30 mouse cellular contexts compared by ENCODE assay signal in the genomic region with DNA sequence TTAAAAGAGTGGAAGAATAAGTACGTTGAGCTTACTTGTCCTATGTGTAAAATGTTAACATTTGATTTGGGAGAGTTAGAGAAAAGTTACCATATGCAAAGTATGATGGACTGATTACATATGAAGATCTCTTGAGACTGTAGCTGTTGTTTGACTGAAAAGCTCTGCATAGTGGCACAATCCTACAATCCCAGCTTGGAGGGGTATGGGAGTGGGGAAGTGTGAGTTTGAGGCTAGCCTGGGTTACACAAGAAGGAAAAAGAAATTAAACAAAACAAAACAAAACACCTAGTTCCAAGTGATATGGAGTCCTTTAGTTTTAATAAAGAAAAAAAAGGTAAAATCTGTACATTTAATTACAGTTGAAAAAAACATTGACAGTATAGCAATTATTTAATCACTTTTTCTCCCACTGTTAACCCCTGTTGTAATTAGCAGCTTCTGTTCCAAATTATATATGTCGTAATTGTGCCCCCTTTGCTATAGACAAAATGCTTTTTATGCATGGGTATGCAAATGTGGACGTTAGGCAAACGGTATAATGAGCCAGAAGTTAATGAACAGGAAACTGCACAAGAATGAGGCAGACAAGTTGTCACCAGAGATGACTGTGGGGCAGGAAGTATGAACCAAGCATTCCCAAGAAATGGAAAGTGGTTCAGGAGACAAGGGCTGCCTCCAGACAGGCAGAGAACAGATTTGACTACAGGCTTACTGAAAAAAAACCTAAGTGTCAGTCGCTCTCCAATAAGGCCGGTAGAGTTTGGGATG.
DNase-seq lines count a peak whose midpoint lies in the region; ATAC-seq and TF ChIP-seq lines count a peak whose summit lies in the region.
"Had no signal": no experiment of that assay in that cellular context is flagged by ENCODE, and none has a peak within 500 bp of the region (broad histone marks: within the 10 kb centered on the region; RNA-seq: fewer than 3 reads in every experiment).

No protein-coding gene starts in this region.

- TF ChIP-seq POLR2A in brain, embryonic 14.5 days (IDR thresholded peaks at IDR 0.05; ENCODE audit: borderline replicate concordance, extremely low read depth, insufficient read depth, insufficient read length, poor library complexity, severe bottlenecking): no peak

- ATAC-seq in forebrain, embryonic 13.5 days: peak; percentile 92
- ATAC-seq in hindbrain, embryonic 14.5 days (ENCODE audit: low FRiP score): peak; percentile 24; the same call in 1 of the 2 replicates
- no peak for ATAC-seq in megakaryocyte progenitor cell, adult 5-6 weeks (replicated peaks; ENCODE audit: poor library complexity)
- ATAC-seq: activated CD4-positive, CD25-positive, alpha-beta regulatory T cell, adult 4 months had no signal

- peak overlapping the region; percentile 28; the same call in 1 of the 2 replicates for H3K27ac ChIP-seq in layer of hippocampus, adult 2 months
- H3K27ac ChIP-seq in forebrain, embryonic 13.5 days: peak overlapping the region; percentile 75; the same call in 1 of the 2 replicates
- peak overlapping the region; percentile 2; the same call in 1 of the 2 replicates for H3K27ac ChIP-seq in hindbrain, embryonic 14.5 days
- H3K27ac ChIP-seq: embryonic facial prominence, embryonic 12.5 days; kidney, postnatal 0 days; limb, embryonic 12.5 days; liver, embryonic 15.5 days; midbrain, embryonic 10.5 days had no signal

- H3K4me1 ChIP-seq in forebrain, embryonic 13.5 days: peaks cover 35% of the 10 kb centered on the region
- H3K4me1 ChIP-seq in hindbrain, embryonic 14.5 days (replicated peaks; ENCODE audit: control insufficient read depth, insufficient read depth, low read length): peaks cover 4% of the 10 kb centered on the region
- H3K4me1 ChIP-seq: embryonic facial prominence, embryonic 12.5 days; limb, embryonic 12.5 days; liver, embryonic 15.5 days had no signal

- H3K27me3 ChIP-seq in forebrain, embryonic 13.5 days: no peaks in the 10 kb centered on the region
- H3K27me3 ChIP-seq in hindbrain, embryonic 14.5 days (ENCODE audit: control insufficient read depth, insufficient read depth, low read length): no peaks in the 10 kb centered on the region
- H3K27me3 ChIP-seq: embryonic facial prominence, embryonic 12.5 days; limb, embryonic 12.5 days; liver, embryonic 15.5 days had no signal

- TF ChIP-seq CTCF in layer of hippocampus, adult 2 months (conservative IDR thresholded peaks at IDR 0.05): no peak
- no peak for TF ChIP-seq CTCF in brain, embryonic 14.5 days (IDR thresholded peaks at IDR 0.05; ENCODE audit: borderline replicate concordance, extremely low read depth, insufficient read depth, insufficient read length)

- H3K36me3 ChIP-seq in forebrain, embryonic 13.5 days (ENCODE audit: poor library complexity, severe bottlenecking): no peaks in the 10 kb centered on the region
- H3K36me3 ChIP-seq in hindbrain, embryonic 14.5 days (replicated peaks; ENCODE audit: control insufficient read depth, insufficient read depth): no peaks in the 10 kb centered on the region
- H3K36me3 ChIP-seq: embryonic facial prominence, embryonic 12.5 days; limb, embryonic 12.5 days; liver, embryonic 15.5 days had no signal

- H3K4me2 ChIP-seq in forebrain, embryonic 13.5 days: no peak overlapping the region
- H3K4me2 ChIP-seq in hindbrain, embryonic 14.5 days (replicated peaks): no peak overlapping the region
- H3K4me2 ChIP-seq: embryonic facial prominence, embryonic 12.5 days; heart, embryonic 11.5 days; limb, embryonic 12.5 days; liver, embryonic 15.5 days; lung, embryonic 14.5 days had no signal

- H3K4me3 ChIP-seq in layer of hippocampus, adult 2 months: no peak overlapping the region
- H3K4me3 ChIP-seq in forebrain, embryonic 13.5 days: no peak overlapping the region
- H3K4me3 ChIP-seq in hindbrain, embryonic 14.5 days (replicated peaks; ENCODE audit: low read length): no peak overlapping the region
- H3K4me3 ChIP-seq: embryonic facial prominence, embryonic 12.5 days; limb, embryonic 12.5 days; liver, embryonic 15.5 days; midbrain, embryonic 10.5 days; myocyte had no signal

- no peaks in the 10 kb centered on the region for H3K9me3 ChIP-seq in forebrain, embryonic 13.5 days (replicated peaks)
- H3K9me3 ChIP-seq in hindbrain, embryonic 14.5 days (ENCODE audit: control insufficient read depth, low read length): no peaks in the 10 kb centered on the region
- H3K9me3 ChIP-seq: embryonic facial prominence, embryonic 12.5 days; limb, embryonic 12.5 days; liver, embryonic 15.5 days had no signal

- no peak for DNase-seq in layer of hippocampus, adult 2 months (ENCODE audit: low spot score in 2 of 2)
- no peak for DNase-seq in layer of hippocampus, adult 11-12 months (ENCODE audit: low spot score)
- peak; percentile 90 for DNase-seq in brain, embryonic 14.5 days (ENCODE audit: low read depth)
- no peak for DNase-seq in hindbrain, embryonic 14.5 days (ENCODE audit: low spot score)
- DNase-seq in embryo, embryonic 11 days: no peak
- DNase-seq in cerebellum, postnatal 4 days (ENCODE audit: low spot score in 2 of 2): no peak
- DNase-seq: adrenal gland, adult 2 months; adrenal gland, postnatal 36 days; B cell, adult 2 months; cerebellum, adult 8-10 months; cerebellum, postnatal 25 days; gastrocnemius, postnatal 14 days; heart, postnatal 4 days; kidney, adult 2 months; kidney, postnatal 4 days; layer of hippocampus, adult 9-11 months; lung, embryonic 14.5 days; lung, postnatal 14 days; spleen, adult 18-20 months; thymus, postnatal 14 days had no signal

- WGBS in forebrain, embryonic 13.5 days: 36% methylated on average over 6 of the region's 6 CpGs
- WGBS in hindbrain, embryonic 14.5 days: 54% methylated on average over 6 of the region's 6 CpGs

- H3K9ac ChIP-seq in forebrain, embryonic 13.5 days: no peak overlapping the region
- H3K9ac ChIP-seq in hindbrain, embryonic 14.5 days: no peak overlapping the region
- H3K9ac ChIP-seq: embryonic facial prominence, embryonic 12.5 days; limb, embryonic 12.5 days; liver, embryonic 15.5 days; lung, embryonic 14.5 days had no signal

Comparison
In these comparisons a context has a peak if more than half of its experiments do, and no peak if none do; other contexts are left out.
1. H3K27ac ChIP-seq: peak in every context shown above with its lines; median percentile 75 in forebrain, embryonic 13.5 days; 28 in layer of hippocampus, adult 2 months; 2 in hindbrain, embryonic 14.5 days.